Mouse (Mus musculus) heart, adult 2 months (tissue): Measurements from ENCODE around the gene Lrrc72.

Source experiments
- CTCF ChIP-seq: fragments of 200-600 bp; IDR thresholded peaks from 2 replicates; pipeline ENCODE4 v1.8.1; 2022; ENCODE audit warnings: antibody characterized with exemption, mild to moderate bottlenecking, moderate library complexity
- POLR2A ChIP-seq: fragments of 200-500 bp; IDR thresholded peaks from 2 replicates; pipeline ENCODE4 v1.6.1; 2011; ENCODE audit warnings: mild to moderate bottlenecking, low read depth, low read length, control low read depth; ENCODE audit not compliant: insufficient read depth

DNA sequence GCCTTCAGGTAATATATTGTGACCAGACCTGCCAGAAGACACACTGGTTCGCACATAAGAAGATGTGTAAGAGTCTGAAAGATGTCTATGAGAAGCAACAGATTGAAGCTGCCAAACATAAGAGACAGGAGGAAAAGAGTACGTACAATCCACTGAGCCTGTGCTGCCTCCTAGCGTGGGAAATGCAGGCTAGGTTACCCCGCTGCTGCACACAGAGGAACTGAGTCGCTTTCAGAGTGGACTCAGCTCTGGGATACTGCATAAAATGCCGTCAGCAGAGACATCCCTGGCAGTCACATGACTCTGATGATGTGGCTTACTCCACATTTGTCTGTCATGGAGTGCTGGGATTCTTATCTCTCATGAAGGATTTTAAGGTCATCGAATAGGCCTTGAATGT, 58.2 kb downstream of the Lrrc72 start:
- TF ChIP-seq CTCF (peak; percentile 51), POLR2A (no peak)
